Mouse (Mus musculus): ENCODE measurements around the gene Treml1. TPM values are rescaled to one million over a fixed set of nuclear protein-coding genes. Genes with fewer than 3 reads are reported as not detected.

The Treml1 gene
- polyA plus RNA-seq, 1 experiment from 2014 or later: 0.41 TPM

Other genes starting within 250 kb of the Treml1 start
- gene 9830107B12Rik, start 213.6 kb upstream of the Treml1 start, polyA plus RNA-seq (2015; fragmentation: Nextera tagmentation; extraction: Ambion mirVana): not detected in 2 replicates
- not detected in 2 replicates for gene A530064D06Rik, start 192.6 kb upstream of the Treml1 start, polyA plus RNA-seq (2015; fragmentation: Nextera tagmentation; extraction: Ambion mirVana)
- gene Trem1, start 127.1 kb upstream of the Treml1 start, polyA plus RNA-seq (2015; fragmentation: Nextera tagmentation; extraction: Ambion mirVana): not detected in 2 replicates
- not detected in 2 replicates for gene Trem3, start 112.1 kb upstream of the Treml1 start, polyA plus RNA-seq (2015; fragmentation: Nextera tagmentation; extraction: Ambion mirVana)
- gene Treml4, start 95.6 kb upstream of the Treml1 start, polyA plus RNA-seq (2015; fragmentation: Nextera tagmentation; extraction: Ambion mirVana): not detected in 2 replicates
- gene Treml2, start 60.4 kb upstream of the Treml1 start, polyA plus RNA-seq (2015; fragmentation: Nextera tagmentation; extraction: Ambion mirVana): 0.08 TPM in 1 of 2 replicates, not detected in the other
- gene B430306N03Rik, start 43.8 kb upstream of the Treml1 start, polyA plus RNA-seq (2015; fragmentation: Nextera tagmentation; extraction: Ambion mirVana): 0.09 and 0.22 TPM in 2 replicates
- gene Trem2, start 13.5 kb upstream of the Treml1 start, polyA plus RNA-seq (2015; fragmentation: Nextera tagmentation; extraction: Ambion mirVana): 3.9 and 4.2 TPM in 2 replicates
- 12.2 and 12.3 TPM in 2 replicates for gene Nfya, start 50.0 kb downstream of the Treml1 start, polyA plus RNA-seq (2015; fragmentation: Nextera tagmentation; extraction: Ambion mirVana)
- 38.3 and 41.3 TPM in 2 replicates for gene Oard1, start 50.1 kb downstream of the Treml1 start, polyA plus RNA-seq (2015; fragmentation: Nextera tagmentation; extraction: Ambion mirVana)
- 0.31 and 0.55 TPM in 2 replicates for gene Apobec2, start 73.0 kb downstream of the Treml1 start, polyA plus RNA-seq (2015; fragmentation: Nextera tagmentation; extraction: Ambion mirVana)
- gene Tspo2, start 91.6 kb downstream of the Treml1 start, polyA plus RNA-seq (2015; fragmentation: Nextera tagmentation; extraction: Ambion mirVana): 1.7 and 2.6 TPM in 2 replicates
- 0.22 and 0.23 TPM in 2 replicates for gene Unc5cl, start 95.0 kb downstream of the Treml1 start, polyA plus RNA-seq (2015; fragmentation: Nextera tagmentation; extraction: Ambion mirVana)